Mouse (Mus musculus): ENCODE results near the gene Foxc2. TPM values are rescaled to one million over a fixed set of nuclear protein-coding genes. Genes with fewer than 3 reads are reported as not detected.
A peak's percentile ranks its signal among the peaks of the same experiment; 100 is the strongest.

Gene Foxc2
- polyA plus RNA-seq, 1 experiment from 2014 or later: 0.94 TPM

DNA sequence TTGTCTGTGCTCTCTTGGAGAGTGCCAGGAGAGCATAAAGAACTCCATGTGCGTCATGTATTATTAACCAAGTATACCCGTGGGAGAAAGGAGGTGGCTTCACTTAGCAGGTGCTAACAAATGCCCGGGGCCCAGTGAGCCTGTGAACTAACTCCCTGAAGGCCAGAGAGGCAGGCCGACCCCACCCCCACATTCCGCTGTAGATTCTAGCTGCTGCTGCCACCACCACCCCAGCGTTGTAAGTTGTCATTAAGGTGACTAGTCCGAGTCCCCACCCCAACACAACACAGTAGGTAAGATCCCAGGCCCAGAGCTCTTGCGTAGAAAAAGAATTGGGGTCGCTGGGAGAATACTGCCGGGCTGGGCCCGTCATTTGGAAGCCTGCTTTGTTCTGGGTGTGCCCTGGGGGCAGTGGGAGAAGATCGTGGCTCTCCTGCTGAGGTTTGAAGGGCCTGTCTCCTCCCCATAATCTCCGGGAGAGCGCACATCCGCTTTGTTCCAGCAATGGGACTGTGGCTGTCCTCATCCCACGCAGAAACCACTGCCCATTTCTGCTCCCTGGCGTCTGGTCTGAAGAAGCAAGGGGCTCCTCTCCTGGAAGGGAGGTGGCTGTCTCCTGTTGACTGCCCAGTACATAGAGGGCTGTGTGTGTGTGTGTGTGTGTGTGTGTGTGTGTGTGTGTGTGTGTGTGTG, 8.7 kb downstream of the Foxc2 start:
- H3K27ac ChIP-seq: no peak overlapping the region
- no peak; the same call in 1 of the 2 replicates for ATAC-seq

DNA sequence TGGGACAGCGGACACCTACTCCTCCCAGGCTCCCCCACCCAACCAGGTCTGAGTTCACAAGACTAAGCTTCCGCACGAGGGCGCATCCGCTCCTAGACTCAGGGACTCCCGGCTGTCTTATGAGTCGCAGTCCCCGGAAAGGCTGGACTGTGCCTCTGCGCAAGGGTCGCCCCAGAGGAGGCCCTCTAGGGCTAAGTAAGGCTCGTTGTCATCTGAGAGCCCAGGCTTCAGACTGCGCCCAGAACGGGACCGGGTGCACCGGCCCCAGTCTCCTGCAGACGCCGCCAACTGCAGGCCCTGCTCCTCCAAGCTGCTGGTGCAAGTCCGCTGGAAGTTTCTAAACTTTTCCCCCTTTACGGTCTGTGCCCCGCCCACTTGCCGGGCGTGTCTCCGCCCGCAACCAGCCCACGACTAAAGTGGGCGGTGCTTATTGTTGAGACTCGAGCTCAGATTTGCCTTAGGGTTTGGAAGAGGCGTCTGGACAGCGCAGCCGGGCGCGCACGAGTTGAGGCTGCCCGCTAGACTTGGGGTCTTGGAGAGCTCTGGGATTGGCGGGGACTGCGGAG, 9.4 kb downstream of the Foxc2 start:
- Histone ChIP-seq H3K27ac (no peak overlapping the region), H3K9ac (no peak overlapping the region), H3K9me3 (replicated peaks) (no peaks in the 10 kb centered on the region), H3K36me3 (no peaks in the 10 kb centered on the region), H3K4me3 (peak overlapping the region; percentile 26; the same call in 1 of the 2 replicates), H3K27me3 (replicated peaks) (peaks cover 100% of the 10 kb centered on the region), H3K4me1 (0 out of 2 replicates have a peak, but pooled peaks cover 7% of the 10 kb centered on the region), H3K4me2 (peak overlapping the region; percentile 50)
- ATAC-seq: peak; percentile 50
- WGBS (ENCODE audit: insufficient replicate concordance): 1% methylated on average over 35 of the region's 36 CpGs

More for the DNA sequence above, 8.7 kb downstream of the Foxc2 start:
- 10% methylated on average over 17 of the region's 17 CpGs for WGBS (ENCODE audit: insufficient replicate concordance)
- Histone ChIP-seq H3K36me3 (no peaks in the 10 kb centered on the region), H3K9ac (no peak overlapping the region), H3K9me3 (replicated peaks) (no peaks in the 10 kb centered on the region), H3K4me1 (0 out of 2 replicates have a peak, but pooled peaks cover 7% of the 10 kb centered on the region), H3K27me3 (replicated peaks) (peaks cover 100% of the 10 kb centered on the region), H3K4me3 (no peak overlapping the region), H3K4me2 (peak overlapping the region; percentile 50; the same call in 1 of the 2 replicates)

DNA sequence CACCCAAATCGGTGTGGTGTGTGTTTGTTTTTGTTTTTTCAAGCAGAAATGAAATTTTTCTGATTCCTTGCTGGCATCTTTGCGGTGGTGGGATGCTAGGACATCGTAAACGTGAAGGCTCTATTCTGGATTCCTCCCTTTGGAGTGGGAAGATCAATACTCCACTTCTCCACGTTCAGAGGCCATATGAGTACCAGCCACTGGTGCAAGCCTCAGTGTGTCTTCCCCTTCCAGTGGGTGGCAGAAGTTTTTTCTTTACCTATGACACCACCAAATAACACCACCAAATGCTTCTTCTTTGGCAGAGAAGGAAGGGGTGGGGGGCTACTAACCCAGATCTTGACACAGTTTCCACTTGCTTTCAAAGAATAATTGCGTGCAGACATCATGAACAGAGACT, 10.2 kb downstream of the Foxc2 start:
- H3K4me3 ChIP-seq: no peak overlapping the region
- H3K4me1 ChIP-seq: 0 out of 2 replicates have a peak, but pooled peaks cover 7% of the 10 kb centered on the region
- 11% methylated on average over 6 of the region's 6 CpGs for WGBS (ENCODE audit: insufficient replicate concordance)
- no peak overlapping the region for H3K9ac ChIP-seq
- H3K27ac ChIP-seq: no peak overlapping the region
- peaks cover 100% of the 10 kb centered on the region for H3K27me3 ChIP-seq (replicated peaks)
- H3K9me3 ChIP-seq (replicated peaks): no peaks in the 10 kb centered on the region
- no peak for ATAC-seq
- H3K36me3 ChIP-seq: no peaks in the 10 kb centered on the region
- no peak overlapping the region for H3K4me2 ChIP-seq

DNA sequence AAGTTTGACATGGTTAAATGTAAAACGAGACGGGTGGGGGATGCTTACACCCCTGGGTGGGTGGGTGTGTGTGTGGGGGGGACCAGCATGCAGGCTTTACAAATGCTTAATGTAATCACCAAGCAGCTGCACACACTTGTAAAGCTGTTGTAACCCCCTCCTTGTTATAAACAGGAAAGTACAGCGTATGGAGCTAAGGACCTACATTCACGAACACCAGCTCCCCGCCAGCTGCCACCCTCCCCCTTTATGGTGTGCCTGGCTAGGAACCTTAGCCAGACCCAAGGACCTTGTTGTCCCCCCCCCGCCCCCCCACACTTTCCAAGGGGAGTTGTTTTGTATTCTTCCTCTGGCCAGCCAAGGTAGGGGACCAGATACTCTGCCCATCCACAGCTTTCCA, 10.7 kb downstream of the Foxc2 start:
- H3K9ac ChIP-seq: no peak overlapping the region
- H3K27ac ChIP-seq: no peak overlapping the region
- WGBS (ENCODE audit: insufficient replicate concordance): 11% methylated on average over 6 of the region's 6 CpGs
- ATAC-seq: no peak
- peaks cover 99% of the 10 kb centered on the region for H3K27me3 ChIP-seq (replicated peaks)
- no peaks in the 10 kb centered on the region for H3K36me3 ChIP-seq
- H3K4me1 ChIP-seq: 0 out of 2 replicates have a peak, but pooled peaks cover 7% of the 10 kb centered on the region
- H3K4me3 ChIP-seq: no peak overlapping the region
- H3K9me3 ChIP-seq (replicated peaks): no peaks in the 10 kb centered on the region
- H3K4me2 ChIP-seq: no peak overlapping the region

DNA sequence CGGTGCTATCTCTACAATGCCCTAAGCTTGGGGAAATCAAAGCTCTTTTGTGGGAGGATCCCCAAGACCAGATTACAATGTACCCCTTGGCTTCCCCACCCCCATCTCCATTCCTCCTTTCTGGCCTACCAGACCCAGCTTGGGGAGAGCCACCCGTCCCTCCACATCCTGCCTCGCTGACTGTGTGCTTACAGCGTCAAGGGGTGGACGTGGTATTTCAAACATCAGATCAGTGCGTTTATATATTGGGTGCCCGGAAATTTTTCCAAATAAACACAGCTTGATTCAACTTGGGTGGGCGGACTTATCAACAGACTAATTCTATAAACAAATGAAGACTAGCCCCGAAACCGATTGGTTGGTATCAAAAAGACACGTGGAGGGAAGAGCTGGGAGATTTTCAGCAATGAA, 11.3 kb downstream of the Foxc2 start:
- H3K4me2 ChIP-seq: no peak overlapping the region
- no peak overlapping the region for H3K9ac ChIP-seq
- H3K4me3 ChIP-seq: no peak overlapping the region
- 0 out of 2 replicates have a peak, but pooled peaks cover 7% of the 10 kb centered on the region for H3K4me1 ChIP-seq
- 4% methylated on average over 11 of the region's 11 CpGs for WGBS (ENCODE audit: insufficient replicate concordance)
- H3K36me3 ChIP-seq: no peaks in the 10 kb centered on the region
- ATAC-seq: no peak
- H3K27ac ChIP-seq: no peak overlapping the region
- H3K9me3 ChIP-seq (replicated peaks): no peaks in the 10 kb centered on the region
- peaks cover 99% of the 10 kb centered on the region for H3K27me3 ChIP-seq (replicated peaks)

DNA sequence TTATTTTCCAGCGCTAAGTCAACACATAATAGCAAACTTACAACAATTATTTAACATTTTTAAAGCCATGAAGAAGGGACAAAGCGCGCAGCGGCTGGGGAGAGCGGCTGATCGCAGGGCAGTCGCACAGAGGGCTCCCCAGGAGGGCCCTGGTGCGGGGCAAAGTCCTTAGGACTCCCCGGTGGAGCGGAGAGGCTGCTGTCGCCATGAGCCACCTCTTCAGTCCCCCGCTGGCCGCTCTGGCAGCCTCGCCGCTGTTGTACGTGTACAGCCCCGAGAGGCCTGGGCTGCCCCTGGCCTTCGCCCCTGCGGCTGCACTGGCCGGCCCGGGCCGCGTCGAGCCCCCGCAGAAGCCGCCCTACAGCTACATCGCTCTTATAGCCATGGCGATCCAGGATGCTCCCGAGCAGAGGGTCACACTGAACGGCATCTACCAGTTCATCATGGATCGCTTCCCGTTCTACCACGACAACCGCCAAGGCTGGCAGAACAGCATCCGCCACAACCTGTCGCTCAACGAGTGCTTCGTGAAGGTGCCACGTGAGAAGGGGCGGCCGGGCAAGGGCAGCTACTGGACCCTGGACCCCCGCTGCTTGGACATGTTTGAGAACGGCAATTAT, 11.9 kb downstream of the Foxc2 start, which contains the start of gene Foxl1:
Gene Foxl1 (plus strand): TSS at position 185 of the 620 bp plus-strand sequence.
- H3K9ac ChIP-seq: no peak within 1 kb of the TSS
- 3% methylated on average over 43 of the region's 43 CpGs for WGBS (ENCODE audit: insufficient replicate concordance)
- peak within 1 kb of the TSS; percentile 41 for H3K4me2 ChIP-seq
- peaks cover 99% of the 10 kb centered on the region for H3K27me3 ChIP-seq (replicated peaks)
- 0 out of 2 replicates have a peak within 1 kb of the TSS, but pooled peaks have one; percentile 10 for H3K4me3 ChIP-seq
- no peaks in the 10 kb centered on the region for H3K36me3 ChIP-seq
- H3K4me1 ChIP-seq: 0 out of 2 replicates have a peak, but pooled peaks cover 7% of the 10 kb centered on the region
- H3K9me3 ChIP-seq (replicated peaks): no peaks in the 10 kb centered on the region
- no peak within 1 kb of the TSS for H3K27ac ChIP-seq
- ATAC-seq: no peak

DNA sequence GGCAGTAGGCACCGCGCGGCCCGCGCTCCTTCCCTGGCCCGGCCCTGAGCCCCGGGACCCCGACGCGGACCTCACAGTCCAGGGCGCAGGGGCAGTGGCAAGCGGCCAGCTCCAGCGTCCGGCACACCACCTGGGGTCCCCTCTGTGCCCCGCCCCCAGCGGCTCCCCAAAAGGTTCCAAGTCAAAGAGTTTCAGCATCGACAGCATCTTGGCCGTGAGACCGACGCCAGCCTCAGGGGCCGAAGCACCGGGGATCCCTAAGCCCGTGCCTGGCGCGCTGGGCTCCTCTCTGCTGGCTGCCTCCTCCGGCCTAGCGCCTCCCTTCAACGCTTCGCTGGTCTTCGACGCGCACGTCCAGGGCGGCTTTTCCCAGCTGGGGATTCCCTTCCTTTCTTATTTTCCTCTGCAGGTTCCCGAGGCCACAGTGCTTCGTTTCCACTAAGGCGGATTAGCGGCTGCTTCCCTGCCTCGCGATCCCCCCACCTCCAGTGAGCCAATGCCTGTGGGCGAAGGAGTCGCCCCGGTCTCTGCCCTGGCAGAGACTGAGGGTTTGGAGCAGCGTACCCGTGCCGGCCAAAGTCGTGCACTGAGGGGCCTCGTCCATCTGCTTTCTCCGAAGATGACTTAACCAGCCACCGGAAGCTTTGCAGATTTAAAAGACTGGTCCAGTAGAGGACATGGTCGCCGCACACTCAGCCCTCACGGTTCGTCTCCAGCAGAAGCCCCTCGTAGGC, 12.7 kb downstream of the Foxc2 start:
- Histone ChIP-seq H3K27me3 (replicated peaks) (peaks cover 98% of the 10 kb centered on the region), H3K4me1 (0 out of 2 replicates have a peak, but pooled peaks cover 7% of the 10 kb centered on the region), H3K4me3 (no peak overlapping the region), H3K9me3 (replicated peaks) (no peaks in the 10 kb centered on the region), H3K9ac (no peak overlapping the region), H3K4me2 (peak overlapping the region; percentile 41), H3K27ac (no peak overlapping the region), H3K36me3 (no peaks in the 10 kb centered on the region)
- no peak for ATAC-seq
- WGBS (ENCODE audit: insufficient replicate concordance): 2% methylated on average over 55 of the region's 55 CpGs

DNA sequence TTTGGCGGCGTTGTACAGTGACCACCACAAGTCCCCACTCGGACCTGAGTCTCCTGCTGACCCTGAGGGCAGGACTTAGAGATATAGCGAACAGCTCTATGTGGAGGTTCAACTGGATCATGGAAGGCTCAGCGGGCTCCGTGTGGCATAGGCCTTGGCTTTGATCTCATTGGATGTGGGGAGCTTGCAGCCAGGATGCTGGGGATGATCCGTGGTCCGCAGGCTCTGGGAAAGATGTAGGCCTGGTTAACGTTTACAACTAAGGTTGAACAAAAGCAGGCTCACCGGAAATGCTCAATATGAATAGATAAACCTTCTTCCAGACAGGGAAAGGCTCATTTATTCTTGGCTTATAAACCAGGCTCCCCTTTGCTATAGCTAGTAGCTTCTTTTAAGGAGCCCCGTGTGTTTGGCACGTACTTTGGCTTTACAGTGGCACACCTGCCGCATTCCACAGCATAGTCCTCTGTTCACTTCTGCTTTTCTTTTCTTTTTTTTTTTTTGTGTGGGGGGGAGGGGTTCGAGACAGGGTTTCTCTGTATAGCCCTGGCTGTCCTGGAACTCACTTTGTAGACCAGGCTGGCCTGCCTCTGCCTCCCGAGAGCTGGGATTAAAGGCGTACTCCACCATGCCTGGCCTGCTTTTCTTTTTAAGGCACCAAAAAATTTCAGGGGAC, 13.4 kb downstream of the Foxc2 start:
- Histone ChIP-seq H3K9me3 (replicated peaks) (no peaks in the 10 kb centered on the region), H3K27ac (no peak overlapping the region), H3K4me3 (no peak overlapping the region), H3K4me2 (no peak overlapping the region), H3K36me3 (no peaks in the 10 kb centered on the region), H3K9ac (no peak overlapping the region), H3K27me3 (replicated peaks) (peaks cover 94% of the 10 kb centered on the region), H3K4me1 (0 out of 2 replicates have a peak, but pooled peaks cover 7% of the 10 kb centered on the region)
- ATAC-seq: no peak
- WGBS (ENCODE audit: insufficient replicate concordance): 12% methylated on average over 16 of the region's 16 CpGs

DNA sequence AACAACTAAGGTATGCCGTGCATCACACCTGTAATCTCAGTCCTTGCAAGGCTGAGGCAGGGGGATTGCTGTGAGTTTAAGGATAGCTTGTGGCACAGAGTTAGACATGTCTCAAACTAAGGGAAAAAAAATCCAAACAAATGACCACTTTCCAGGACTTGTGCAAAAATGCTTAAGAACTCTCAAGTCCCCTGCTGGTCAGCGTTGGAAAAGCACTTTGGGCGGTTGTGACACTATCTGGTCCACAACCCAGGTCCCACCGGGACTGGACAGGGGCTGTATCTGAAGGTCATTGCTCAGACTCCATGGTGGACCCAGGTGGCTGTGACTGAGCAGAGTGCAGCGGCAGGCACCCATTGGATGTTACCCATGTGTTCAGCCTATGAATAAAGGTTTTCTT, 14.6 kb downstream of the Foxc2 start:
- ATAC-seq: no peak
- H3K27ac ChIP-seq: no peak overlapping the region
- H3K4me3 ChIP-seq: no peak overlapping the region
- no peak overlapping the region for H3K4me2 ChIP-seq
- H3K4me1 ChIP-seq: 0 out of 2 replicates have a peak, but pooled peaks cover 2% of the 10 kb centered on the region
- no peaks in the 10 kb centered on the region for H3K36me3 ChIP-seq
- H3K9ac ChIP-seq: no peak overlapping the region
- H3K9me3 ChIP-seq (replicated peaks): no peaks in the 10 kb centered on the region
- H3K27me3 ChIP-seq (replicated peaks): peaks cover 86% of the 10 kb centered on the region
- 30% methylated on average over 5 of the region's 5 CpGs for WGBS (ENCODE audit: insufficient replicate concordance)

DNA sequence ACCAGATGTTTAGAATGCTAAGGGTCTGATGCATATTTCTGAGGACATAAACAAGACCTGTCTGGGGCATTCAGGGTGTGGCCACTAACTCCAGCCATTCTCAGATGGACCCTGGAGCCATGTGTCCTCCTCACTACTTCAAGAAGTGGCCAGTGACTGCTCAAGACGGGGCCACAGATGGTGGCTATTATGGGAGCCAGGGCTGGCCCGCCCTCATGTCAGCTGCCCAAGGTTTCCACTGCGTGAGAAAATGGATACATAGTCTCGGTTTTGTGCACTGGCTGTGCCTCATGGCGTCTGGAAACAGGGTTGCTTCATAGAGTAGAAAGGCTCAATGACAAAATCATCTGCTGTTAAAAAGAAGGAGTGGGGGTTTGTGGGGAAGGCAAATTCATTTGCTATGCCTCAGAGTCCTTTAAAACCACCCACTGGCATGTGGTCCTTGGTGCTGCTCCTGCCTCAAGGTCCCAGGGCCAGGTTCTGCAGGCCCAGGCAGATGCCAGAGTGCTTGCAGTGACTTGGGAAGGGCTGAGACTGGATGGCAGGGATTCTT, 17.1 kb downstream of the Foxc2 start:
- Histone ChIP-seq H3K4me3 (no peak overlapping the region), H3K9me3 (replicated peaks) (peaks cover 5% of the 10 kb centered on the region; the same call in 1 of the 2 replicates), H3K36me3 (no peaks in the 10 kb centered on the region), H3K27me3 (replicated peaks) (peaks cover 63% of the 10 kb centered on the region), H3K4me2 (no peak overlapping the region), H3K4me1 (no peaks in the 10 kb centered on the region), H3K27ac (no peak overlapping the region), H3K9ac (no peak overlapping the region)
- 62% methylated on average over 5 of the region's 5 CpGs for WGBS (ENCODE audit: insufficient replicate concordance)
- no peak for ATAC-seq

DNA sequence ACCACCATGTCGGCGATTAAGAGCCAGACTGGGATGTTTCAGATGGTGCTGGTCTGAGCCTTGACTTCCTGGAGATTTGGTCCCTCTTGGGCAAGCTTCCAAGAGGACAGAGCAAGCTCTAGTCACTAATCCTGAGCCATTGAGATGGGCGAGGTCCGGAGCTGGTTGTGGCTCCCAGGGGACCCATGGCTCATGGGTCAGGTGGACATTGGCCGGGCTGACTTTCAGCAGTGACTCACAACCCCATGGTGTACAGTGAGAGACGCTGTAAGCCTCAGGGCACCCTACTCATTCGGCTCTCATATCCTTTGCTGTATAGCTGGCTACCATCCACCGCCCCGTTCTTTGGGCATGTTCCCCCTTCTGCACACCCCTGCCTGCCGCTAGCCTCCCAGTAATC, 18.1 kb downstream of the Foxc2 start:
- 64% methylated on average over 10 of the region's 10 CpGs for WGBS (ENCODE audit: insufficient replicate concordance)
- Histone ChIP-seq H3K9ac (no peak overlapping the region), H3K4me2 (no peak overlapping the region), H3K4me1 (no peaks in the 10 kb centered on the region), H3K4me3 (no peak overlapping the region), H3K9me3 (replicated peaks) (peaks cover 12% of the 10 kb centered on the region; the same call in 1 of the 2 replicates), H3K27ac (no peak overlapping the region), H3K36me3 (no peaks in the 10 kb centered on the region), H3K27me3 (replicated peaks) (peaks cover 53% of the 10 kb centered on the region)
- ATAC-seq: no peak

Data from liver, embryonic 12.5 days (tissue).